Mouse (Mus musculus) embryo, embryonic 11.5 days (tissue): ENCODE measurements around the gene Smg6.

Experiments
- DNase-seq: peaks from one replicate; pipeline ENCODE4 v3.0.0-alpha.2; 2012; ENCODE audit warnings: low read depth, low spot score

The Smg6 gene

DNA sequence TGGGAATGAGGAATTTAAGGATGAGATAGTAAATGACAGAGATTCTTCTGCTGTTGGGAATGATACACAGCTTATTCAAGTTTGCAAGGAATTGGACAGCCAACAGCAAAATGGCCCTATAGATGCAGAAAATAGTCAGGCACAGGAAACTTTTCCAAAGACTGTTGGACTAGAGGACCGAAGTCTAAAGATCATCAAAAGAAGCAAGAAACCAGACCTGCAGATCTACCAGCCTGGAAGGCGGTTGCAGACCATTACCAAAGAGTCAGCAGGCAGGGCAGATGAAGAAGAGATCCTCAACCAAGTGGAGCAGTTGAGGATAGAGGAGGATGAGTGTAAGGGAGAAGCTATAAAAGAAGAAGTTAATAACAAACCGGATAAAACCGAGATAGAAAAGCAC, 3.5 kb downstream of the Smg6 start:
- no peak for DNase-seq

DNA sequence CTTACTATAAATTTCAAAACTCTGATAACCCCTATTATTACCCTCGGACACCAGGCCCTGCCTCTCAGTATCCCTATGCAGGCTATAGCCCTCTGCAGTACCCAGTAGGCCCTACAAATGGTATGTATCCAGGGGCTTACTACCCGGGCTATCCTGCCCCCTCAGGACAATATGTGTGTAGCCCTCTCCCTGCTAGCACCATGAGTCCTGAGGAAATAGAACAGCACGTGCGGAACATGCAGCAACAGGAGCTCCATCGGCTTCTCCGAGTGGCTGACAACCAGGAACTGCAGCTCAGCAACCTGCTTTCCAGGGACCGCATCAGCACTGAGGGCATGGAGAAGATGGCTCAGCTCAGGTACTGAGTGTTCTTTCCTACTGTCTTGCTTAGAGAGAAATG, 4.8 kb downstream of the Smg6 start:
- no peak for DNase-seq

DNA sequence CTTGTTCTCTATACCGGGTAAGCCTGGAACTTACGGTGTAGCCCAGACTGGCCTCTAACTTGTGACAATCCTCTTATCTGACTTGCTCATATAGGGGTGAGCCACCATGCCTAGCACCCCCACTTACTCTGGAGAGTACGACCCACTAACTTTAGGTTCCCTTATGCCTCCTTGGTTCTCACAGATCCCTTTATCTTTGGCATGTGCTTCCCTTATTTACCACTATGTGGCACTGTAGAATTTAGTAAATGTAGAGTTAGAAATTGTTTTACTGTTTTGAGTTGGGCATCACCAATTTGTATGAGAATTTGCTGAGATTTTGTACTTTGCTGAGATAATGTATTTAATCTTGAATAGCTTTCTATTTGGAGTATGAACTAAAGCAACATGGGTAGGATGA, 20.7 kb downstream of the Smg6 start:
- peak; percentile 34 for DNase-seq

DNA sequence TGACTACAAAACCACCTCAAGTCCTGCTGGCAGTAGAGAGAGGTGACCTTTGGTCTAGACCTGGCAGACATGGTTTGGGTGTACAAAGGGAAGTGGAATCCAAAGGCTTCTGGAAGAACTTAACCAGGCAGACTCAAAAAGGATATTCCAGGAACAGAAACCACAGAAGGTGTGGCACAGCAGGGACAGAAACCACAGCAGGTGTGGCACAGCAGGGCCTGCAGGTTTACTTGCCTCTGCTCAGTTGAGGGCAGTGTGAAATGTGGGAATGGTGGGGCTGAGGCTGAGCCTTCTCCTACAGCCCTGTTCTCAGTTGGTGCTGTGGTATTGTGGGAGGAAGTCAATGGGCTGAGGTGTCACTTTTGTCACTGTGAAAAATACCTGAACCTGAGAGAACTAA, 29.3 kb downstream of the Smg6 start:
- DNase-seq, result no peak

DNA sequence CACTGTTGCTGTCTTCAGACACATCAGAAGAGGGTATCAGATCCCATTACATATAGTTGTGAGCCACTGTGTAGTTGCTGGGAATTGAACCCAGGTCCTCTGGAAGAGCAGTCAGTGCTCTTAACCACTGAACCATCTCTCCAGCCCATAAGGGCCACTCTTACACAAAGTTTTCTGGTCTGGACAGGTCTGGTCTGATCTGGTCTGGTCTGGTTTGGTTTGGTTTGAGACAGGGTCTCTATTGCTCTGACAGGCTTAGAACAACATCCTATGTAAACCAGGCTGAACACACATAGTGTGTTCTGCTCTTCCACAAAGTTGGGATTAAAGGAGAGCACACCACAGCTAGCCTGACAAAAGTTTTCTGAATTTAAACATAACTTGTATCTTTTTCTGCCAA, 30.4 kb downstream of the Smg6 start:
- DNase-seq, result no peak

DNA sequence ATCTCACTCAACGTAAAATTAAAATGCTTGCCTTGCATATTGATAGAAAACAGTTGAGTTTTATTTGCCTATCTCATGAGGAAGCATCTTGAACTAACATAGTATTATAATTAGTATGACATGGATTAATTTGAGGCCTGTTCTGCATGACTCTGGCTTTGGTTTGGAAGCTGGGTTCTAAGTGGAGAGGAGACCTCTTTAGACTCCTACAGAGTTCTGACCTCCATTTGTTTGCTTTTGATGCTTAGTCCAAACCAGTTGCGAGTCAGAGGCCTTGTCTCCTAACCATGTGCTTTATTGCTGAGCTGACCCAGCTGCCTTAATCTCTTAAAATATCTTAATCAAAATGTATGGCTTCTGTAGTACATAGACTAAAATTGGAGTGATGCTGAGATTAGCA, 32.0 kb downstream of the Smg6 start:
- no peak for DNase-seq

DNA sequence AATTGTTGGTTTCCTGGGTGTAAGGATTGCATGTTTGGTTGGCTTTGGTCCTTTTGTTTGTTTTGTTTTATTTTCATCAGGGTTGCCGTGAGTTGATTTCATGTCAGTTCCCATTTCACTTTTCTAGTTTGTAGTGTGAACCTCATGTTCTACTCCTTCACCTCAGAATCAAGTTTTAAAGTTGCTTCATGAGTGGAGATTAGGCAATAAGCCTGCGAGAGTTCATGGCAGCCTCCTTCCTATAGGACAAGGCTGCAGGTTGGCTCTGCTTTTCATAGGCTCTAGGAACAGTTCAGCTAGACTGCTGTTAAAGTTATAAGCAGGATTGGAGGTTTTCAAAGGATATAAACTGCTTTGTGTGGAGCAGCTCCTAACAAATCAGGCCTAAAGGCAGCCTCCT, 33.9 kb downstream of the Smg6 start:
- DNase-seq, result no peak

DNA sequence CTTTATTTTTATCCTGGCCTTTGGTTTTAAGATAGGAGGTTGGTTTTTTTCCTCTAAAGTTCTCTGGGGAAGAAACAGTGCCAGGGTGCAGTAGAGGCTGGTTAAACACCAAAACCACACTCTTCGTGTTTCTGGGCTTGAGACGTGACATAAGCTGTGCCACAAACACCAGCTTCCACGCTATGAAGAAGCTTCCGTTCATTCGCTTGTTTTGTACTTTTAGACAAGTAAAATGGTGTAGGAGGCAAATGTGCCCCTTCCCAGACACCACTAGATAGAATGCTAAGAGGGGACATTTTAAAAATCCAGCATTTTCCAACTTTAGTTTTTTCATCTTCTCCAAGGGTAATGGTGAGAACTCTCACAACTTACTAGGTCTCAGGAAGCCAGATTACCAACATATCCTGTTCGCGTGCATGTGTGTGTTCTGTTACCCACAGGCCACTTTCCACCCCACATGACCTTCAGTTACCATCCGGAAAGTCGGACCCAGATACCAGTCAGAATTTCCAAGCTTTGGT, 34.5 kb downstream of the Smg6 start:
- no peak for DNase-seq

DNA sequence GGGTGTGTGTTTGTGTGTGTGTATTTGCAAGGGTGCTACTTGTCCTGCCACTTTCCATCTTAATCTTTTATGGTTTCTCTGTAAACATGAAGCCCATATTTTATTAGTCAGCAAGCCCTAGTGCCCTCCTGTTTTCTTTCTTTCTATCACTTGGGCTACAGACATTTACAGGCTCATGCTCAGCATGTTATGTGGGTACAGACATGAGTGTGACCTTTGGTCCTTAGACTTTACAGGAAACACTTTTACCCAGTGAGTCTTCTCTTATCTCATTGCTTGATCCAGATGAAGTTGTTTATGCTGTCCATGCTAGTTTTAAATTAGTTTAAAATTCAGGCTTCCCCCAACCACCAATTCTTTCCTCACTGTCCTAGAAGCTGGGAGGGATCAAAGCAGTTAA, 36.3 kb downstream of the Smg6 start:
- no peak for DNase-seq

DNA sequence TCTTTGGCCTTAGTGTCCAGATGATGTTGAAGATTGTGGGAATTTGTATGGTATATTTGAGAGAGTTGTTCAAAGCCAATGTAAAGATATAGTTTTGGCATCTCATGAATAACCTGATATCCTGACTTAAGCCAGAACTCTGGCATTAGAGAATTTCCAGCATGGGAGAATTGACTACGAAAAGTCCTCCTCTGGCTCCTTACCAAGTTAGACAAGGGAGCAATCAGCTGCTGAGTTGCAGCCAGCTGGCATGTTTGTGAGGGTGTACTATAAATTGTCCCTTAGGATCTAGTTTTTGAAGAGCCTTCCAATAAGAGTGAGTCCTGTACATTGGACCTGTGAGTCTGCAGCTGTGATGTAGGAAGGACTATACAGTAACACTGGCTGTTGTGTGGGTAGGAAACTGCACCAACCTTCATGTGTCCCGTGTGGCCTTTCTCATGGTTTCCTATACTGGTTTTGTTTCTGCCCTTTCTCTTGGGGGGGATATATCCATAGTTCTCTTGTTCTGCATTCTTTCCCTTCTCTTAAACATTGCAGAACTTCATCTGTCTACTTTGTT, 37.3 kb downstream of the Smg6 start:
- DNase-seq, result no peak

DNA sequence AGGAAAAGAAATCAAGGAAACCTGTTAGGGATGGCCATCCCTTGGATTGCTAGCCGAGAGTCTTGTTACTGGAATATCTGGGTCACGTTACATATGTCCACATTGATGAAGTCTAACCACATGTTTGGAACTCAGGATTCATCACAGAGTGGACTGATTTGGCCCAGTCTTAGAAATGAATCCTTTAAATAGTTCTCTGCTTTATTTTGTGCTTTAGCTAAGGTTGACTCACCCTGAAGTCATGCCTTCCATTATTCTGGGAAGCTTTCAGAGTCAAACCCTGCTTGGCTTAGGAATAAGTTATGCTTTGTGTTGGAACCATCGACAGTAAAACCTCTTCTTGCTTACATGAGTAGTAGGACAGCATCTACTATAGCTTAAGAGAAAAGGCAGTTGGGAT, 39.9 kb downstream of the Smg6 start:
- DNase-seq, result no peak

DNA sequence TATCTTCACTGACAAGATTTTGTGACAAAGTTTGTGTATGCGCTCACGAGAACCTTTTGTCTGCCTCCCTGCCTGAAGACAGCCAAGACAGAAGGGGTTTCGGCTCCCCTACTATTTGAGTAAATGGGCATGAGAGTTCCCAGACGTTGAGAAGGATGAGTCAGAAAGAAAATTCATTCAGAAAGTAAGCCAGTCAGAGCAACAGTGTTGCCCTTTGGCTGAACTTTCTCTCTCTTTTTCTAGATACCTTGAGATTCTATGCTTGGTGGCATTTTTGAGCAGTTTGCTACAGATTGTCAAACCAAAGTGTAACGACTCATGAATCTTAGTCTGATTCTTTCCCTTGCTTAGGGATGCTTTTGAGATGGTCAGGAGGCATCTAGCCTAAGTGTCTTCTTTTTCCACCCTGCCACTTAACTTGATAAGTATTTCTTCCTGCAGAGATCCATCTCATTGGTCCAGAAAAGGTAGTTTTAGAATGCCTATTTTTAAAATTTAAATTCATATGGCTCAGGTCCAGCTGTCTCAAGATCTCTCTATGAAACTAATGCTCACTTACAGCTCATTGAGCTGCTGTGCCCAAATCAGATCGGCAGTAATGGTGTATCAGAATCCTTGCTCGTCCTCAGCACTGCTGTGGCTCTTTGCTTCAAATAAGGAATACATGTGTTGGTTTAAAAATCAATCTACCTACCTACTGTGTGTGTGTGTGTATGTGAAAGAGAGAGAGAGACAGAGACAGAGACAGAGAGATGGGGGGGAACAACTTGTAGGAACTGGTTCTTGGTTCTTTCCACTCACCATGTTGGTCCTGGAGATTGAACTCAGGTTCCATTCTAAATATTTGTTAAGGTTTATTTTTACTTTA, 47.9 kb downstream of the Smg6 start:
- DNase-seq, result no peak

DNA sequence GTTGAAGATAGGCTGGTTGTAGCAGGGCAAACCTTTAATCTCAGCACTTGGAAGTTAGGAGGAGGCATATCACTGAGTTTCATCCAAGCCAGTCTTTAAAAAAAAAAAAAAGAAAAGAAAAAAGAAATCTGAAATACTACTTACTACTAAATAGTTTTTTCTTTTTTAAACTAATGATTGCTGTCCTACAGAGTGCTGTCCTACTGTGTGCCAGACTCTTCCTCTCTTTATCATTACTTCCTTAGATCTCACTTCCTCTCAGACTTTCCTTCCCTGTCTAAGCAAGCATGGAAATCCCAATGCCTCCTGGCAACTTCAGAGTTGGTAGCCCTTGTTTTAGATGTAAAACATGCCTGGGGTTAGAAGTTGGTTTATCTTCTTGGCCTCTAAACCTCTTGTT, 49.0 kb downstream of the Smg6 start:
- no peak for DNase-seq

DNA sequence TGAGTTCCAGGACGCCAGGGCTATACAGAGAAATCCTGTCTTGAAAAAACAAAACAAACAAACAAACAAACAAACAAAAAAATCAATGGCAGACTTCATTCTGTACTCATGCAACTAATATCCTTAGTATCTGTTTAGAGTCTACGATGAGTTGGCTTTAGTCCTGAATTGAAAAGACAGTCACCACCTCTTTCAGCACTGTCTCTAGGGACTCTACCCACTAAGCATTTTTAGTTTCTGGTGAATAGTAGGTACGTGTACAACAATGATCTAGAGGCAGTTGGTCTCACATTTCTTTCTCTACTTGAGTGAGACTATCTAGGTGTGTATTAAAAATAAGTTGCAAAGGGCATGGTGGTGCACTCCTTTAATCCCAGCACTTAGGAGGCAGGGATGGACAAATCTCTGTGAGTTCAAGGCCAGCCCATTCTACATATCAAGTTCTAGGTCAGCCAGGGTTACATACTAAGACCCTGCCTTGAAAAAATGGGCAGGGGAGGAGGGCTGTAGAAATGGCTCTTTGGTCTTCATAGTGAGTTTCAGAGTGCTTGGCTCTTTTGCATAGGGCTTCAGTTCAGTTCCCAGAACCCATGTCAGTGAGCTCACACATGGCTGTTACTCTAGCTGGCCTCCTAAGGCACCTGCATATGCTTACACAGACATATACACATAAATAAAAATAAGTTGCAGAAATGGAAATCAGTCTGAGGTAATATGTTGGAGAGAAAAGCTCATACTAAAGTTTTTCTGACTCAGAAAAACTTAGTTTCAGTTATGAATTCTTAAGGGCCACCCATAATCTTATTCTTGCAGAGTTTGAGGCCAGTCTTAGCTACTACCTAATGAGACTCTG, 51.4 kb downstream of the Smg6 start:
- no peak for DNase-seq

DNA sequence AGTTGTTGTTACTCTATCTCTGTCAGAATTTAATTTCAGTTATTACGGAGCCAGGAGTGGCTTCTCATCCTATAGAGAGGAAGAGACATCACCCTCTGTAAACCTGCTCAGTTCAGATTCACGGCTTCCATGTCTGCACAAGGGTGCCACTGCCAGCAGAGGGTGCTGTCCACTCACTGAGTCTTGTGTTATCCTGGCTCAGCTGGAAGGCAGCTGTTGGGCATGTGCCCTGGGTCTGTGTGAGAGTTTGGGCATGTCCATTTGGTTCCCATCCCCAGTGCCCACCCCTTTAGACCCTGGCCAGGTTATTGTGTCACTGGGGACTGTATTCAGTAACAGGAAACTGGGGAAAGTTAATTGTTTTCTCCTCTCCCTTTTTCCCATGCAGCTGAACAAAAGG, 55.8 kb downstream of the Smg6 start:
- DNase-seq, result peak; percentile 67

DNA sequence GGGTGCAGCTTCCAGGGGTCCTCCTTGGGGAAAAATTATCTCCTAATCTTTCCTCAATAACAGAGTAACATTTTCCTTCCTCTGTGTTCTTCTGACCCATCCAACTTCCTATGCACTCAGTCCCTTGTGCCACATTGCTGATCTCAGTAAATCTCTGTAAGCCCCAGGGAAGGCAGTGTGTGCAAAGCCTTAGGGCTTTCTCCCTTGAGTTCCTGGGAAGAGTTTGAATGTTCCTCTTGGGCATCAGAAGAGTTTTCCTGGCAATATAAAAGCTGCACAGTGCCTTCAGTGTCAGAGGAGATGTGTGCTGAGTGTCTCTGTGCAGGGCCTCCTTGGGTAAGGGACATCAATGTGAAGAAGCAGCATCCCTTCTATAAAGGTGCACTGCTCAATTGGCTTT, 56.6 kb downstream of the Smg6 start:
- DNase-seq, result no peak

DNA sequence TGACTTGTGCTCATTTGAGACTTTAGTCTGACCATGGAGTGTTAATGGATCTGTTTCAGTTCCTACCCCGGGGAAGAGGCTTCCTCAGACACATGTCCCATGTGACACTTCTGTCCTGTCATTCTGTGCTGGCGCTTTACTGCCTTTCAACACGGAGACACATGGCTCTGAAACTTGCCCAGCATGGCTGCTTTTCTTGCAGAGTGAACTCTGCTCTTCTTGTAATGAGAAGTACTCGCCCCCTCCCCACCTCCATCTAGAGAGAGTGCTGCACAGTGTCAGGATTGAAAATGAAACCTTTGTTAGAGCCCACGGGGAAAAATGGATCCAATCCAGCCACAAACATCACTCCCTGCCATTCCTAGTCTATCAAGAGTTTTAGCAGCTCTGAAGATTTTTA, 62.5 kb downstream of the Smg6 start:
- peak; percentile 3 for DNase-seq

DNA sequence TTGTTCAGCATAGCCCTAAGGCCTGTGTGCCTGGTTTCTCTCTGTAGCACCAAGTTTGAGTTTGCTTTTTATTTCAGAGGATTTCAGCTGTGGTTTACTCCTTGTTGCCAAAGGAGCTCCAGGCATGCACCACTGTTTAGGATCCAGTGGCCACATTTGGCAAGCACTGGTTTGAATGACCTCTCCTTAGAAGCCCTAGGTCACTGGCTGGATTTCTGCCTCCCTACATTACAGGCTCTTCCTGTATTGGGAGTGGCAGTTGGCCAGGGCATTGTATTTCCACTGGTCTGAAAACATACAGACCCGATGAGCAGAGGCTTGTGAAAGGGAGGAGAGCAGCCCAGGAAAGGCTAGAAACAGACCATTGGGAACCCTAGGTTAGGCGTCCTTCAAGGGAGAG, 63.4 kb downstream of the Smg6 start:
- no peak for DNase-seq

DNA sequence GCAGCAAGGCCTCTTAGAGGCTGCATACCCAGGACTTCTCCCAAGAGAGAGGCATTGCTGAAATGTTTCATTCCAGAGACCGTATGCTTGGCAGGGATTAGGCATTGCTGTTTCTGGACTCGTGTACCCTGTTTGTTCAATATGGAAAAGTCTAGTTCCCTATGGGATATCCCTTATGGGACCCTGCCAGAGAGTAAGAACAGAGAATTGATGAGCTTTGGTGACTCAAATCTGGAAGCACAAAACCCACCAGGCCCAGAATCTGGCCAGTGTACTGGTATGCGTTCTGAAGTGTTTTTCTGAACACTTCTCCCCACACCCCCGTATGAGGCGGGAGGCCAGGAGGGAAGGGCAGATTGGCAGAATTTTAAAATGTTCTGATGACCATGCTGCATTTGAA, 64.9 kb downstream of the Smg6 start:
- no peak for DNase-seq

DNA sequence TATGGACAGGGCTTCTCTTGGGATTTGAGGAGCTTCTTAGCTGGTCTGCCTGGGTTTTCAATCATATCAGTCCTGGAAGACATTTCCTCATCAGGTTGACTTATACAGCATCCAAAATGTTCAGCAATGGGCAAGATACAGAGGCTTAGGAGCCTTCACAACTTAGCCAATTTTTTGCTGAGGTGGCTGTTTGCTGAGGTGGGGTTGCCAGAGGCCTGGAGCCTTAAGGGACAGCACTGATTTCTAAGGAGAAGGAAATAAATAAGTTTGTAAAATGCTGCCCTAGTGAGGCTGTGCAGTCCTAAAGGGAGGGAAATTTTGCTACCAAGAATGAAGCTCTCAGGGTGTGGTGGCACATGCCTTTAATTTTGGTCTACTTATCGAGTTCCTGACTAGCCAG, 65.7 kb downstream of the Smg6 start:
- DNase-seq, result no peak

DNA sequence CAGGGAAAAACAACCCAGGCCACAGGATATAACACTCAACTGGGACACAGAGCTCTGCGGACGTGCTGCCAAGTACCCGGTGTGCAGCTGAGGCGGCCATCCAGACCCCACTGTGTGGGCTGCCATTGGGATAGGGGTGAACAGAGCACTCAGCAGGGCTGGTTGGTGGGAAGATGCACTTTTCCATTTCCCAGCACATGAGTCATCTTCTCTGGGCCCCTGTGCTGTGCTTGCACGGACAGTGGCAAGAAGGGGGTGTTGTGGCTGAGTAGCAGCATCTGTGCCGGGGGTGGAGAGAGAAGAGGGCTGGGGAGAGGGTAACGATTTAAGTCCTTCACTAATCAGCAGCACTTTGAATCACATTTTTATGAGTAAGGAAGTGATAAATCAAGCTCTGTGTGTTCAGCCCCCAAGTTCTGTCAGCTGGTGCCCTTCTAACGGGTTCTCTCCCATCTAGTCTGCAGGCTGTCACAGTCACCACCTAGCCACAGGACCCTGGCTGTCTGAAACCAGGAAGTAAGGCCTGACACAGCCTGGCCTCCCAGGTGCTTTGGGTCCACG, 66.9 kb downstream of the Smg6 start:
- no peak for DNase-seq

DNA sequence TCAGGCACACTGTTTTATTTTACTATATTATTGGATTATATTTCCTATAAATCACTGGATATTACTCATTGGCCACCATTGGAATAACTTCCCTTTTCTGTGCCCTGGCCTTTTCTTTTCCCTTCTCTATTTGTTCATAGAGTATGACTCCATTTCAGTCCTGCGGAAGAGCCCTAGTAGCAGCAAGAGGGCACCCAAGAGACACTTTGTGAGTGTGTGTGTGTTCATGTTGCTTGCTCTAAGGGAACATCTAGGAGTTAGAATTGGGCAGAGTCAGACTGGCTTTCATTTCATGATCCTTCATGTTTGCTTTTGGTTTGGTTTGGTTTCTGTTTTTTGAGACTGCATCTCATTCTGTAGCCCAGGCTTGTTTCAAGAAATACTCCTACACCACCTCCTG, 68.5 kb downstream of the Smg6 start:
- no peak for DNase-seq
